Mouse (Mus musculus): Measurements from ENCODE around the gene Adssl1. TPM values are rescaled to one million over a fixed set of nuclear protein-coding genes. Genes with fewer than 3 reads are reported as not detected.
A peak's percentile ranks its signal among the peaks of the same experiment; 100 is the strongest.

Gene Adssl1
- polyA plus RNA-seq, 1 experiment, result 202 TPM

DNA sequence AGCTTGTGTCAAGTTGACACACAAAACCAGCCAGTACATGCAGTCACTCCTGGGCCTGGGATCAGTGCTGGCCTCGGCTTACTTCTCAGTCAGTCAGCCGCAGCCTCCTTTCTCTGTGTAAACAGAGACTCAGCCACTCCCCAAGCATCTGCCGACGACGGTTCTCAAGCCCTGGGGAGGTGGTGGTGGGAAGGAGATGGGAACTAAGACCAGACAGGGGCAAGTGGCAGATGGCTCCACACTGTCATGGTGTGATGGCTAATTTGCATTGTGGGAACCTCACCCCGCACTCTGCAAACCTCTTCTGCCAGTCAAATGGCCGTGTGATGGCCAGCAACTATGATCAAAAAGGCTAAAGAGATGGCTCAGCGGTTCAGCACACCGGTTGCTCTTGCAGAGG is 3.2 kb upstream of the Adssl1 start:
- H3K4me3 ChIP-seq, result no peak overlapping the region
- no peaks in the 10 kb centered on the region for H3K79me2 ChIP-seq (ENCODE audit: control insufficient read depth, insufficient read depth)
- H3K4me2 ChIP-seq (ENCODE audit: low read depth), result peak overlapping the region; percentile 12
- TF ChIP-seq USF1 (IDR thresholded peaks at IDR 0.05; ENCODE audit: low read depth) (no peak), POLR2AphosphoS2 (IDR thresholded peaks at IDR 0.05; ENCODE audit: insufficient read length, low read depth) (peak; percentile 80), SRF (IDR thresholded peaks at IDR 0.05; ENCODE audit: control insufficient read depth, insufficient read length, low read depth) (no peak)
- no peak overlapping the region for H3ac ChIP-seq (ENCODE audit: control insufficient read depth, insufficient read length)
- no peaks in the 10 kb centered on the region for H3K27me3 ChIP-seq (ENCODE audit: control insufficient read depth, insufficient read depth, insufficient read length)
- peaks cover 17% of the 10 kb centered on the region for H3K36me3 ChIP-seq (ENCODE audit: control insufficient read depth, insufficient read depth)

GRCm38 (mm10) chr12:112617184-112617583 is 2.7 kb upstream of the Adssl1 start:
- peak overlapping the region; percentile 58 for H3K4me2 ChIP-seq (ENCODE audit: low read depth)
- H3K36me3 ChIP-seq (ENCODE audit: control insufficient read depth, insufficient read depth), result peaks cover 17% of the 10 kb centered on the region
- TF ChIP-seq POLR2AphosphoS2 (IDR thresholded peaks at IDR 0.05; ENCODE audit: insufficient read length, low read depth) (peak; percentile 78), CEBPB (IDR thresholded peaks at IDR 0.05; ENCODE audit: insufficient read depth, poor library complexity, severe bottlenecking) (no peak), SRF (IDR thresholded peaks at IDR 0.05; ENCODE audit: control insufficient read depth, insufficient read length, low read depth) (no peak)
- no peaks in the 10 kb centered on the region for H3K79me2 ChIP-seq (ENCODE audit: control insufficient read depth, insufficient read depth)
- no peaks in the 10 kb centered on the region for H3K27me3 ChIP-seq (ENCODE audit: control insufficient read depth, insufficient read depth, insufficient read length)
- no peak overlapping the region for H3ac ChIP-seq (ENCODE audit: control insufficient read depth, insufficient read length)
- no peak overlapping the region for H3K4me3 ChIP-seq

- Histone ChIP-seq H3K36me3 (ENCODE audit: control insufficient read depth, insufficient read depth) (peaks cover 11% of the 10 kb centered on the region), H3K27me3 (ENCODE audit: control insufficient read depth, insufficient read depth, insufficient read length) (no peaks in the 10 kb centered on the region), H3K79me2 (ENCODE audit: control insufficient read depth, insufficient read depth) (no peaks in the 10 kb centered on the region), H3K4me3 (no peak overlapping the region), H3K4me2 (ENCODE audit: low read depth) (peak overlapping the region; percentile 96), H3ac (ENCODE audit: control insufficient read depth, insufficient read length) (no peak overlapping the region)
- TF ChIP-seq MYOD1 (IDR thresholded peaks at IDR 0.05; ENCODE audit: control insufficient read depth in 1 of 3, insufficient read length in 2 of 3, low read depth in 2 of 3) (peak in 2 of 3 experiments; percentile 57 to 94), TCF12 (IDR thresholded peaks at IDR 0.05; ENCODE audit: insufficient read depth, poor library complexity, severe bottlenecking) (peak; percentile 79), POLR2A (IDR thresholded peaks at IDR 0.05; ENCODE audit: insufficient read length, low read depth) (no peak), POLR2AphosphoS2 (IDR thresholded peaks at IDR 0.05; ENCODE audit: insufficient read length, low read depth) (peak; percentile 85), MYOG (IDR thresholded peaks at IDR 0.05; ENCODE audit: control insufficient read depth in 1 of 3, insufficient read depth in 1 of 3, insufficient read length in 2 of 3, low read depth in 2 of 3) (peak; percentile 80 to 96 (median 88)), MAX (IDR thresholded peaks at IDR 0.05; ENCODE audit: low read depth) (no peak), TCF3 (IDR thresholded peaks at IDR 0.05; ENCODE audit: insufficient read length, low read depth) (peak; percentile 74)
Measured at GRCm38 (mm10) chr12:112617898-112618380, 1.9 kb upstream of the Adssl1 start.

- H3K4me2 ChIP-seq (ENCODE audit: low read depth), result peak overlapping the region; percentile 96
- peak overlapping the region; percentile 52 for H3ac ChIP-seq (ENCODE audit: control insufficient read depth, insufficient read length)
- H3K4me3 ChIP-seq, result peak overlapping the region; percentile 38
- H3K36me3 ChIP-seq (ENCODE audit: control insufficient read depth, insufficient read depth), result peaks cover 9% of the 10 kb centered on the region
- no peaks in the 10 kb centered on the region for H3K79me2 ChIP-seq (ENCODE audit: control insufficient read depth, insufficient read depth)
- no peaks in the 10 kb centered on the region for H3K27me3 ChIP-seq (ENCODE audit: control insufficient read depth, insufficient read depth, insufficient read length)
- TF ChIP-seq POLR2A (IDR thresholded peaks at IDR 0.05; ENCODE audit: insufficient read length, low read depth) (peak; percentile 65), REST (IDR thresholded peaks at IDR 0.05; ENCODE audit: insufficient read depth, insufficient read length) (no peak), MYOD1 (IDR thresholded peaks at IDR 0.05; ENCODE audit: control insufficient read depth in 1 of 3, insufficient read length in 2 of 3, low read depth in 2 of 3) (peak in 1 of 3 experiments; percentile 14), POLR2AphosphoS2 (IDR thresholded peaks at IDR 0.05; ENCODE audit: insufficient read length, low read depth) (peak; percentile 60), MYOG (IDR thresholded peaks at IDR 0.05; ENCODE audit: control insufficient read depth in 1 of 3, insufficient read depth in 1 of 3, insufficient read length in 2 of 3, low read depth in 2 of 3) (peak in 1 of 3 experiments; percentile 33), TCF12 (IDR thresholded peaks at IDR 0.05; ENCODE audit: insufficient read depth, poor library complexity, severe bottlenecking) (no peak), TCF3 (IDR thresholded peaks at IDR 0.05; ENCODE audit: insufficient read length, low read depth) (no peak), CEBPB (IDR thresholded peaks at IDR 0.05; ENCODE audit: insufficient read depth, poor library complexity, severe bottlenecking) (no peak), USF1 (IDR thresholded peaks at IDR 0.05; ENCODE audit: low read depth) (no peak), MAX (IDR thresholded peaks at IDR 0.05; ENCODE audit: low read depth) (no peak), E2F4 (IDR thresholded peaks at IDR 0.05; ENCODE audit: insufficient read depth) (no peak), SRF (IDR thresholded peaks at IDR 0.05; ENCODE audit: control insufficient read depth, insufficient read length, low read depth) (no peak)
Measured at GRCm38 (mm10) chr12:112618981-112619685, 712 bp upstream of the Adssl1 start.

DNA sequence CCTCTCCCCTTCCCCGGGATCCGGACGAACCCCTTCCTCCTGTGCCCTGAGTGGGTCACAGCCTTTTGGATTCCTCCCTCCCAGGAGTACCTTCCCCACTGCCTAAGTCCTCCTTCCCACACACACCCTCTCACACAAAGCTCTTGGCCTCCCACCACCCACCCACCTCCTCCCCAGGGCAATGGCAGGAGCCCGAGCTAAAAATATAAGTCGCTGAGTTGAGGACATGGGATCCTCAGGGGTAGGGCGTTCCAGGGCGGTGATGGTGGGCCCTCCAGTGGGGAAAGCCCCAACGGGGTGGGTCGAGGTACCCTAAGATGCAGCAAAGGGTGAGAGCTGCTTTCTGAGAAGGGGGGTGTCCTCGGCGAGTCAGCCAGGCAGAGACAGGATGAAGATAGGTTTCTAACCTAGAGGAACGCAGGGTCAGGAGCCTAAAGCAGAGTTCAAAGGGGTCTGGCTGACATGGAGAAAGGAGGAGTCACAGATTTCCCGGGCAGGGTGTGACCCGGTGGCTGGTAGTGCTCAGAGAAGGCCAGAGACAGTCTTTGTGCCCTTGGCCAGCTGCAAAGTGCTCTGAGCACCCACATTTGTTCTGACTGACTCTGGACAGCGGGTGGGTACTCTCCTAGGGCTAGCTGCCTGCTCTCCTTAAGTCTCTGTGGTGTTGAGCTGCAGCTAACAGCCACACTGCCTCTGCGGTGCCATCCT is 663 bp downstream of the Adssl1 start:
- no peaks in the 10 kb centered on the region for H3K36me3 ChIP-seq (ENCODE audit: control insufficient read depth, insufficient read depth)
- H3K27me3 ChIP-seq (ENCODE audit: control insufficient read depth, insufficient read depth, insufficient read length), result no peaks in the 10 kb centered on the region
- H3K4me3 ChIP-seq, result peak overlapping the region; percentile 38
- H3ac ChIP-seq (ENCODE audit: control insufficient read depth, insufficient read length), result peak overlapping the region; percentile 52
- peak overlapping the region; percentile 96 for H3K4me2 ChIP-seq (ENCODE audit: low read depth)
- no peaks in the 10 kb centered on the region for H3K79me2 ChIP-seq (ENCODE audit: control insufficient read depth, insufficient read depth)
- TF ChIP-seq MYOG (IDR thresholded peaks at IDR 0.05; ENCODE audit: control insufficient read depth in 1 of 3, insufficient read depth in 1 of 3, insufficient read length in 2 of 3, low read depth in 2 of 3) (peak in 1 of 3 experiments; percentile 61), USF1 (IDR thresholded peaks at IDR 0.05; ENCODE audit: low read depth) (no peak), CEBPB (IDR thresholded peaks at IDR 0.05; ENCODE audit: insufficient read depth, poor library complexity, severe bottlenecking) (no peak), E2F4 (IDR thresholded peaks at IDR 0.05; ENCODE audit: insufficient read depth) (no peak), TCF12 (IDR thresholded peaks at IDR 0.05; ENCODE audit: insufficient read depth, poor library complexity, severe bottlenecking) (no peak), MYOD1 (IDR thresholded peaks at IDR 0.05; ENCODE audit: control insufficient read depth in 1 of 3, insufficient read length in 2 of 3, low read depth in 2 of 3) (peak in 2 of 3 experiments; percentile 0 to 39), MAX (IDR thresholded peaks at IDR 0.05; ENCODE audit: low read depth) (no peak), POLR2A (IDR thresholded peaks at IDR 0.05; ENCODE audit: insufficient read length, low read depth) (peak; percentile 21), TCF3 (IDR thresholded peaks at IDR 0.05; ENCODE audit: insufficient read length, low read depth) (no peak), REST (IDR thresholded peaks at IDR 0.05; ENCODE audit: insufficient read depth, insufficient read length) (no peak)

Data from myocyte (in vitro differentiated cells).